Mouse (Mus musculus): ENCODE measurements at regions not wholly inside any gene's neighbourhood (a gene's known extent, or its start where the extent isn't known, plus 50 kb on each side); places are given as distances from the start of the nearest gene placed in this dataset.

DNA sequence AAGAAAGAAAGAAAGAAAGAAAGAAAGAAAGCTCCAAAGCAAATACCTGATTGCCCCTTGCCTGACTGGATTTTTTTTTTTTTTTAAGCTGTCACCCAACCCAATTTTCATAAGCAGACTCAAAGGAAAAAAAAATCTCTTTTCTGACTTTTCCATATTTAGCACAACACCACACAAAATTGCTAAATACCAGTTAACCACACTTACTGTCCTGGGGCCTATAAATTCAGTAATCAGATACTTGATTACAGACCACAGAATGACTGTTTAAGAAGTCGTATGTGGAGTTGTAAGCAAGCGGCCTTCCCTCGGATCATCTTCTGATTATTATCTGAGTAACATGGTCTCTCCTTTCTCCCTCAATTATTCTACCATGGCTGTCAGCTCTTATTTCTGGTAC, 263.3 kb upstream of the Gm15217 start:
- no peak for DNase-seq

DNA sequence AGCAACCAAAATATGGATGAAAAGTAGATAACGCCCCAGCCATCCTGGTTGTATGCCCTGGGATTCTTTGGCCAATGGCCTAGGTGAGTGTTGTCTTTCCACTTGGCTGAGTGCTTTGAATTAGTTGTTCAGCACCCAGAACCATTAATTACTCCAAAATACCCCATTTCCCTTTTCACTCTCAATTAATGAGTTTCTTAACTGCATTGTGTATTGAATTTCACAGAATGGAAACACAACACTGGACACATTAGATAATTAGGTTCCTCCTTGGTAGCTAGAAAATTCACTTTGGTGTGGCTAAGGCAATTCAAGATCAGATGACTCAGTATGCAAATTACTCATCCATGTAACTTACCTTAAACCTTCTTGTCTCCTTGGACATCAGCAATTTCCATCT, 252.7 kb upstream of the Gm15217 start:
- DNase-seq: no peak

DNA sequence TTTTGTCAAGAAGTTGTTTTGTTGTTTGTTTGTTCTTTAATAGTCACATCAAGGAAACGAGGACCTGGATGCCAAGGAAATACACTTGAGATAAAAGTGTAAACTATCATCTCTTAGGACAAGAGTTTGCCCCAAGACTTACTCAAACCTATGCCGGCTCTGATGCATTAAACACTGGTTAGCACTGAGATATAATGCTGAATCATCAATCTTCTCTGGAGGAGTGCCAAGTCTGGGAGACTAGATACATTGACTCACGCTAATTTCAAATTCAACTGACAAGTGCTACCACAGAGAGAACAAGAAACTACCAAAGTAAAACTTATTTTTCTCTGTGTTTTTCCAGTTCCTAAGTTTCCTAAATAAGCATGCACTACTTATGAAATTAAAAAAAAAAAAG, 249.5 kb upstream of the Gm15217 start:
- no peak for DNase-seq

DNA sequence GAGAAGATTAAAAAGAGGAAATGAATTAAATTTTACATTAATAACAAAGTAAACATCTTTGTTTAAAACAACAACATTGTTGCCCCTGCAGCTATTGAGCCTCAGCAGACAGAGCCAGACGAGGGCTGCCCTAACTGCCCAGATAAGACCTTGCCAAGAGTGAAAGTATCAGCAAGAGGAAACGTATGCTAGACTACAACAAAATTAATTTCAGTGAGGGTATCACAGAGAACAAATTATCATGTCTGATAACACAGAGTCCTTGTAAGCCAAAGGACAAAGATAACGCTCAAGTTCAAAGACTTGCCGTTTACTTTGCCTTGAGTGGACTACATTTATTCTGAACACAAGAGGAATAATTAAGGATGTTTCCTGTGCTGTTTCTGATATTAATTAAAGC, 235.0 kb upstream of the Gm15217 start:
- no peak for DNase-seq

DNA sequence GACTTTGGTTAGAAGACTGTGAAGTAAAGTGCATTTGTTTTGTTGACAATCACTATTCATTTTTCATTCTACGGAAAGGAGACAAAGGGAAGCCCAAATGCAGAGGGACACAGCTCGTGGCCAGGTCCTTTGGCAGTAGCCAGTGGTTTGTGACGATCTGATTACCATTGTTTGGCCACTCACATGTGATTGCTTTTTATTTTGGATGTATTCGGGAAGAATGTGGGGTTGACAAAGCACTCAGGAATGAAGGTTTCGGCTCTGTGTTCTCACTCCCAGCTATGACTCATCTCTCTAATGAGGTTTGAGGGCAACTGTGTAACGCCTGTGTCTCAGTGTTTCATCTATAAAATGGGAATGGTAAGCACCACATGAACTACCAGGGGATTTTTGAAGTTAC, 234.5 kb upstream of the Gm15217 start:
- no peak for DNase-seq

DNA sequence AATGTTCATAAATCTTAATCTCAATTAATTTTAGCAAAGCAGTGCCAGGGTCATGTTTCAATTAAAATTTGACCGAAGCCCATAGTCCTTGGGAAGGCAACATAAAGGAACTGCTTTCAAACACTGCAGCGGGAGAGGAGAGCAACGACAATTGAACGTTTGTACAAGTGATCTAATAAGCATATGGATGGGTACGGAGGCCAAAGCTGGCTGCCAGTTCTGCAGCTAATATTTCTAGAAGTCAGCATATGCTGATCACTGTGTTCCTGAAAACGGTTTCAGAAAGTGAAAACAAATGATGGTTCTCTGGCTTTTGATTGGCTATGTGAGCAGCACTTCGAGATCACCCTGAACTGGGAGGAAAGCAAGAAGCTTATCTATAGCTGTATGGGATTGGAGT, 233.6 kb upstream of the Gm15217 start:
- no peak for DNase-seq

DNA sequence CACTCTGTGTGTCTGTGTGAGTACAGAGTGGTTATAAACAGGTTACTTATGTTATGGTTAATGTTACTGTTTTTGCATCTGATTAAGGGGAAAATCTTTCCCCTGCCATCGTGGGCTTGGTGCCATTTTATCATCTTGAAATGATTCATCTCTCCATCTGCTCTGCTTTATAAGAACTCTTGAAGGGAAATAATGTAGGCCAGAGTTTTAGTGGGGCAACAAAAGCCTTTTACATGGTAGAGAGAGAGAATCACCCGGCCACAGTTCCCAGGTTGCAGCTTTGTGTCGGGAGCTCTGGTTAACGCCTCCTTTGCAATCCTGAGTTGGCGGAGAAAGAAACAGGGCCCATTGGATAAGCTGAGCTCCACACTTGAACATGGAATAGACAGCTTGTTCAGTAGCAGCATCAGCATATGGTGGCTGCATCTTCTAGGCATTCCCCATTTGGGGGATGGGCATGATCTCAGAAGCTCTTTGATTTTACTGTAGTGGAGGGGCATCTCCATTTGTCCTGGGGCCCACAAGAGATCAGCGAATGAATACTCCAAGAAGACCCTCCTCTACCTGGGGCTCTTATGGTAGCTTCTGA, 230.0 kb upstream of the Gm15217 start:
- no peak for DNase-seq

DNA sequence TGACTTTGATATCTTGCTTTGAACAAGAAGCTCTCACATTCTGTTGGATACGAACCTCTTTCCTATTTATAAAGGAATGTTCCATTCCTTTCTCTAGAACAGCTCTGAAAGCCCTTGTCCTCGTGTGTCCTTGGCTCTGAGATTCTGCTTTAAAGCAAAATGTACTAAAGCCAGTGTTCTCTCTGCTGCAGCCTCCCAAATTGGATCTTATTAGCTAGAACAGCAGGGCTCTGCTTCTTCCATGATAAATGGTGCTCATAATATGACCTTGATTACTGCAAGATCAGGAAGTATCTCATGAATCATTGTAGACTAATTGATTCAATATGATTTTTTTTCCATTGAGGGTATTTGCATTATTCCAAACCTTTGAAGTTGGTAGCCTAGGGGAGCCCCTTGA, 220.5 kb upstream of the Gm15217 start:
- no peak for DNase-seq

DNA sequence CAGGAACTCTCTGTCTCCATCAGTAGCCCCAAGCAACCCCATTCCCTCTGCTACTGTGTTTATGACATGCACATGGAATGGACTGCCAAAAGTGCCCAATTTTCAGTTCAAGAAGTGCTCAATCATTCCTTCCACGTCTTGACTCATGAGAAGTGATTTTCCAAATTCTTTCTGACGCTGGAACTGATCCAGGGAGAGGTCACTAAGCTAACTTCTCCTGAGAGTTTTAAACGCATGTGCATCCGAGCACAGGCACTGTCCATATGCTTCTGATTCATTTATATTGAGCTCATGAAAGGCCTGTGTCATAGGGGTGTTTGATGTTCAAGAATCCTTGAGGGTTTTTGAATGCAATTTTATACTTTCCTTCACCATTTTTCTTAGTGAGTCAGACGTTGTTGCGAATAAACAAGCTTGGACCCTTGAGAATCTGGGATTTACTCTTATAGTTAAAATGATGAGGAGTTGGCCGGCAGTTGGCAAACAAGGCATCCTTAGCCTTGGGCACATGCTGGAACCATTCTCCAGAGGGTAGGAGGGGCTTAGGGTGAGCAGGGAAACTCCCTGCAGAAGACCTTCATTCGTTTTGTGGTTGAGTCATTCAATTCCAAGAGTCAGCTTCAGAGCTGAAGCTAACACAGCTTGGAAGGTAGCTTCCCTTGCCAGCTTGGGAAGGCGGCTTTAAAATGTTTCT, 206.9 kb upstream of the Gm15217 start:
- DNase-seq: no peak

DNA sequence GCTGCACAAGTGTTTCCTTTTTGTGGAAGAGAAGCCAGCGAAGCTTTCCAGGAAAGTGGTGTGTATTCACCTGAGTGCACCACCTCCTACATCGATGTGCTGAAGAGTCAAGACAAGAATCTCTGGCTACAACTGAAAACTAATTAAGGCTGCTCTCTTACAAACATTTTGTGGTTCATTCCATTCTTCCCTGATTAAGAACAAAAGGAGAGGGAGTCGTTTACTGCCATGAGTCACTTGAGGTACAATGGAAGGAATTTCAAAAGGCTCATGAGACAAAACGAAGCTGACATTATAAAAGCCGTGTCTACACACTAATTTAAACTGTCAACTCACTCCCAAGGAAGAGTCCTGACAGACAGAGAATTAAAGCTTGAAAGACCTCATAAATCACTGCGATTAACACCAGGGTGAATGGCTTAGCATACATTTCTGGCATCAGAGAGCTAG, 206.3 kb upstream of the Gm15217 start:
- DNase-seq: no peak

DNA sequence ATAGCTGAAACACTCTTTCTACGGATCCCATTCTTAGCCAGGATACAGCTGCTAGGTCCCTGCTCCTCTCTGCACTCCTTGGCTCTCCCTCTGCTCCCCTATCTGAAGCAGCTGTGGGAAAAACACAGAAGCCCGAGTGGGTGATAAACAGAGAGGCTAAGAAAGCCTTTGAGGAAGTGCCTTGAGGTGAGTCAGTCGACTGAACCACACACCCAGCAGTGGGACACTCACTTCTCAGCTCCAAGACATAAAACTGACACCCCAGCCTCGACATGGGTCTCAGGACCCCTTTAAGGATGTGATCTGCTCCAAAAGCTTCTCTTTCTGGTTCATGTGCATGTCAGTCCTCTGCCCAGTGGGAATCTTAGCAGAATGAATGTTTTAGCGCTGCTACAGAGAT, 204.8 kb upstream of the Gm15217 start:
- DNase-seq: no peak

DNA sequence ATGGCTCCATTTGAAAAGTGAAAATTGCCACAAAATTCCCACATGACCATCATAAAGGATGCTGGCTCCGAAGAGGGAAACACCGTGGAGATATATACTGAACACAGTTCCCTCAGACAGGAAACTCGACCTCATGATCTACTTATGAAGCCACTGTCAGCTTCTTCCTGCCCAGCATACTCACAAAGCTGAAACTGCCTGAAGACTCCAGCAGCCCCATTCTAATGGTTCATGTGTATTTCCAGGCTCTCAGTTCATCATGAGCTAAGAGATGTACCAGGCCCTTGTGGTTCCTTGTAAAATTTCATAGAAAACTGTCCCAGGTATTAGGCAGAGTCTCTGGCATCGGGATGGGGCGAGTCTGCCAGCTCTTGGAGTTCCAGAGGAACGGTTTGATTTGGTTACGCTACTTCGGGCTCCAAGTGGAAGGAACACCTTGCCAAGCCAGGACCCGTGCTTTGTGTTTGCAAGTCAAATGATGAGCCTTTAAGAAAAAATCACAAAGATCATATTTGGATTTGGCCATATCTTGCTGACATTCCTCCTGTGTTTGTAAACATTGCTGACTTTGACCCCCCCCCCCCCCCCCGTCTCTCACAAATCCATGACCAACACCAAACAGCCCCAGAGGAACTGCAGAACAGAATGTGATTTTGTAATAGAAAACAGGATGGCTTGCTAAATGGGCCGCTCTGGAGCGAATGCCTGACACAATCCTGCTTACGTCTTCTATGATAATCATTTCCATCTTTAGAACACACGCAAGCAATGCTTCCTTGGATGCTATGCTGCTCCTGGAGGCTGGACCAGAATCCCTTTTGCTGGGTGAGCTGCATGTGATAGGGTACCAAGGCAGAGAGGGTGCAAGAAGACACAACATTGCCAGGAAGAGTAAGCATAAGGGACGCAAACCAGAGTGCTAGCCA, 203.7 kb upstream of the Gm15217 start:
- DNase-seq: no peak

DNA sequence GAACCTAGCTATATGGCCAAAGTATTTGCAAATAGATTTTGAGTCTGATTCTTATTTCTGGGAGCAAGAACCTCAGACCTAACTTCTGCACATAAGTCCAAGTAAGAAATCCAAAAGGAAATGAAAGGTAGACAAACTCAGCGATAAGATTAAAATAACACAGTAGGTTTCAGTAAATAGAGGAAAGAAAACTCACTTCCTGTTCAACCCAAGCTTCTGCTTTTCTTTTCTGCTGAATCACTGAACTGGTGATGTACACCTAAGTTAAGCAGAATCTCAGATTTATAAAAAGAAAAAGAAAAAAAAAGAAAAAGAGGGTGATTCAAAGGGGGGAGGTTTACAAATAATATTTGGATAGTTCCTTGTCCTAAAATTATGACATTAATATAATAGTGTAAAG, 200.2 kb upstream of the Gm15217 start:
- DNase-seq: no peak

DNA sequence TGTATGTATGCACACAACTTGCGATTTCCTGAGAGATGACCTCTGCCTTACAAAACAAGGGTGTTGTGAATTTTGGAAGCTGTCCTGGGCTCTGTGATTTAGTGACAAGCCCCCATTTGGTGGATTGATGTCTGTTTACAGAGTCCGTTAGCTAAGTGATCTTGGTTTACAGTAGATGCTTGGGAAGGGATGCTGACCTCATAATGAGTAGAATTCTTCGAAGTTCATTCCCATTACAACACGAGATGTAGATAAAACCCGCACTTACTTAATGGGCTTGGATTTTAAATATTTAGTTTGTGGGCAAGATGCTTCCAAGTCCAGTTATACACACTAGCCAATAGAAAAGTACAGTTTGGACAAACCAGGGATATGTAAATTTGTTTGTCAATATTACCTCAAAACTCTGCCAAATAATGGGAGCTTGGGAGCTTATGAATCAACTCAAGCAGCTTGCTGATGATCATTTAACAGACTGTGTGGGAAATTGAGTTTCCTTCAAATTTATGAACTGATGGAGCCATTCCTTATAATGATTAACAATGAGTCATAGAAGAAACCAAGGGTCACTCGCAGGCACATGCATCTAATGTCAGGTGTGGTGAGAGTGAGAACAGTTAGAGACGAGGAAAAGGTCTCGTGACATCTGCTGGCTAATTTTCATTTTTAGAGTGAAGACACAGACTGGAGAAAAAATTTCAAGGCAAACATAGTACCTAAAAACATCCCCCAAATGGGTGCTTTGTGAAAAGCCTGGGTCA, 187.4 kb upstream of the Gm15217 start:
- DNase-seq: no peak

DNA sequence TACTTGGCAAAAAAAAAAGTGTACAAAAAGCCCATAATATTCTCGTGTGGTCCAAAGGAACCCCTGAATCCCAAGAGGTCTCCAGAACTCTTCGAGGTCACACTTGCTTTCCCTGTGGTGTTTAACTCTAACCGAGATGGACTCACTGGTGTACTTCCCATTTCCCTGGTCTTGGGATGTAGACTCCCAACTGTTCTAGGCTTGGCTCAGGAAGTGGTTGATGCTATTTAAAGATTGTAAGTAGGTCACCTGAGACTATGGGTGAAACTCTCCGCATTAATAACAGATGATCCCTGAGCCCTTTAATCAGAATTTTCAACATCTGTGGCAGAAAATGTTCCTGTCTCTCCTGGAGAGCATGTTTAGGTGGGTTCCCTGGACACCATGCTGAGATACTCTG, 185.6 kb upstream of the Gm15217 start:
- DNase-seq: no peak

DNA sequence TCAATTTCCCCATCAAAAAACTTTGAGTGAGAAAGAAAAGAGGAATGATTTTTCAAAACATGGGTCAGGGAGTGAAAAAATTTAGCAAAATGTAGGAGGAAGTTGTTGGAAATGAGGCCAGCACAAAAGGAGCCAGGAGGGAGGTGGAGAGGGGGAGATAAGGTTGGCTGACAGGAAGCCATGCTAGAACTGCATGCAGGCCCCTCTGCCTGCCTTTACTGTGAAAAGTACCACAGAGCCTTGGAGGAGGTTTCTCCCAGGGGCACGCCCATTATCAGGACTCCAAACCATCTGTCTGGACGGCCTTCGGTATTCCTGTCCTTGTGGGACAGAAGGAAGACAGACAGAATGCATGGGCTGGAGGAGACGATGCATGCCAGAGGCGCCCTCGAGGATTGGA, 183.3 kb upstream of the Gm15217 start:
- no peak for DNase-seq

DNA sequence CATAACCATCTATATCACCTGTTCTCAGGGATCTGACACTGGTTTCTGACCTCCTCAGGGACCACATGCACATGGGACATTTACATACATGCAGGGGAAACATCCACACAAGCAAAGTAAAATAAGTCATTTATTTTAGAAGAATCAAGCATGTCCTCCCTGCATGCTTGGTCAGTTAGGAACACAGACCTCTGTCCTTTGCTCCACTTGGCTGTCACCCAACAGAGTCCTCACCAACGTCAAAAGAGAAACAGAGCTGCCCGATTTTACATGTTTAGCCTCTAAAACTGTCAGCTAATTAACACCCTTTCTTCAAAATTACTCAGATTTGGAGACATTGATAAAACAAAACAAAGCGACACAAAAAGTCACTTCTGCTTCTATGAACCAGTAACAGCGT, 176.4 kb upstream of the Gm15217 start:
- no peak for DNase-seq

DNA sequence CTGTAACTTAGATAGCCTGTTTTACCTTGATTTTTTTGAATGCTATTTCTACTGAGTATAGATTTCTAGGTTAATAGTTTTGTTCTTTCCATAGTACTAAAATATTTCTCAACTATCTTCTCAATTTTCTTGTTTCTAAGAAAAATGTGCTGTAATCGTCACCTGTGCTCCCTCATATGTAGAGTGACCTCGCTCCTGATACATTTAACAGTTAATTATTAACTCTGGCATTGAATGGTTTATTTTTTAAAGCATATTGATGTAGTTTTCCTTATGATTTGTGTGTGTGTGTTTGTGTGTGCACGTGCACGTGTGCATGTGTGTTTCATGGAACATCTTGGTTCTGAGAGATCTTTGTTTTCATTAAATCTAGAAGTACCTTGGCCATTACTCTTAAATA, 158.7 kb upstream of the Gm15217 start:
- DNase-seq: no peak

DNA sequence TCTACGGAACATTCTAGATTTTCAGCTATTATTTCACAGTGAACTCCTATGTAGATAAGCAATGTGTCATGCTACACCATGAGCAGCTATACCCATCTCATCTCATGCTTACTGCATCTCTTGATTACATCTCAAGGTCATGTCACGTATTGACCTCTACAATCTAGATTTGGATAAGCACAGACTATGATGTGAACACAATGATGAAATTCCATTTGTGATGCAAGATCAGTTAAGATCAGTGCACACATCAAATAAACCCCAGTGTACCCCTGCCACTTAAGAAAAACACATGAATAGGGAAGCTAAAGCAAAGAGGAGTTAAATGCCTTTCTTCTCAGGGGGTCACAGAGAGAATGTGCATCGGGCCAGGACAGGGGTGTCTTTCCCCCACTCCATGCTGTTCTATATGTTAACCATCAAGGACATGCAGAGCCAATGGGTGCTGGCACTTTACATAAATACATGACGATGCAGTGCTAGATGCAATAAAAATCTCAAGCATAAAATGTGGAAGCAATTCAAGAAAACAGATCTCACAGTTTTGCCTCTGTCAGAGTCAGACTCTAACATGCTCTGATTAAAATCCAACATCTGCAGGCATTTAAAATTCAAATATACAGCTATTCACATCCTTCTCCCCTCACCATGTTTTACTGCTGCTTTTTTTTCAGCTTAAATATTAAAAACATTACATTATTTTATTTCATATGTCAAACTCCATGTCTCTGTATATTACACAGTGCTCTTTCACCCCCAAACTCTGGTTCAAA, 157.1 kb upstream of the Gm15217 start:
- DNase-seq: no peak

DNA sequence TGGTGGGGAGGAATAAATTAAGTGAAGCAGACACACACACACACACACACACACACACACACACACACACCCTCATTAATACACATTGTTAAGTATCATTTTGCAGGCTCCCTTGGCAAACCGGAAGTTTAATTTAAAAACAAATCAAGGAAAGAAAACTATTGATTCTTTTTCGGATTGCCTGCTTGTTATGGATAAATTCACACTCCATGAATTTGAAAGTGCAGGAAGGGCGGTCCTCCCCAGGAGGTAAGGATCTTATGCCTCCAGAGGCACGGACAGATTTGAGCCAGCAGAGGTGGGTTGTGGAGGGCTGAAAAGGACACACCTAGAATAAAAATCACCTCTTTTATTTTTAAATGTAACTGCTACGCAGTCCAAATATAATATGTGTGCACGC, 156.2 kb upstream of the Gm15217 start:
- DNase-seq: no peak

DNA sequence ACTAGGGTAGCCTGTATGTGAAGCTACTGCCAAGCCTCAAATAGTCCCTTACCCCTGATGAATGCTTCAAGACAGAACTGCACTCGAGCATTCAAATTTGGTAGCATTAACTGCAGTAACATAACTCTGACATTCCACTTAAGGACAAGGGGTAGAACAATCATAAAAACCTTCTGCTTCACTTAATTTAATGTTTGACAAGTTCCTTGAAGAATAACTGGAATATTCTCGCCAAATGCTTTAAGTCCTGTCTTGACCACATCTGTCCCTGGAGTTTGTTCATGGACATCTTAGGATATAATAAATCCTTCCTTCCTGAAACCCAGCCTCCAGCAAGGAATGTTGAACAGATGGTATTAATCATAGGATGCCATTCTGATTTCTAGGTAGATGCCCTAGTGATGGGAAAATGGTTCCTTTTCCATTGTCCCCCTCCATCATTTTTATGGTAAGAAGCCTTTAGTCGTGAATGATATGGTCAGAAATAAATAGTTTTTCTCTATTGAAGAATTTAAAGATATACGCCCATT, 154.7 kb upstream of the Gm15217 start:
- no peak for DNase-seq

All from spleen, adult 18-20 months (tissue).